Mouse (Mus musculus): Measurements from ENCODE around the gene Rangap1. TPM values are rescaled to one million over a fixed set of nuclear protein-coding genes. Genes with fewer than 3 reads are reported as not detected.
"Not testable (repeated sequence)": the region's sequence is repeated elsewhere in the genome, so short reads cannot be mapped to it uniquely, and the experiment has no call there.

Rangap1 gene
- total RNA-seq, 1 experiment from 2014 or later: 37.6 TPM

DNA sequence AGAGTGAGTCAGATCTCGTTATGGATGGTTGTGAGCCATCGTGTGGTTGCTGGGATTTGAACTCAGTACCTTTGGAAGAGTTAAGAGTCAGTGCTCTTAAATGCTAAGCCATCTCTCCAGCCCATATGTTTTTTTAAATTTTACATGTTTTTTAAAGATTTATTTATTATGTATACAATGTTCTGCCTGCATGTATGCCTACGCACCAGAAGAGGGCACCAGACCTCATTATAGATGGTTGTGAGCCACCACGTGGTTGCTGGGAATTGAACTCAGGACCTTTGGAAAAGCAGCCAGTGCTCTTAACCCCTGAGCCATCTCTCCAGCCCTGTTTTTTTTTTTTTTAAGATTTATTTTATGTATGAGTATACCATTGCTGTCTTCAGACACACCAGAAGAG lies 44.0 kb downstream of the Rangap1 start:
- not testable (repeated sequence) for ATAC-seq (replicated peaks; ENCODE audit: insufficient number of reproducible peaks, low FRiP score, low TSS enrichment, poor library complexity, severe bottlenecking)

DNA sequence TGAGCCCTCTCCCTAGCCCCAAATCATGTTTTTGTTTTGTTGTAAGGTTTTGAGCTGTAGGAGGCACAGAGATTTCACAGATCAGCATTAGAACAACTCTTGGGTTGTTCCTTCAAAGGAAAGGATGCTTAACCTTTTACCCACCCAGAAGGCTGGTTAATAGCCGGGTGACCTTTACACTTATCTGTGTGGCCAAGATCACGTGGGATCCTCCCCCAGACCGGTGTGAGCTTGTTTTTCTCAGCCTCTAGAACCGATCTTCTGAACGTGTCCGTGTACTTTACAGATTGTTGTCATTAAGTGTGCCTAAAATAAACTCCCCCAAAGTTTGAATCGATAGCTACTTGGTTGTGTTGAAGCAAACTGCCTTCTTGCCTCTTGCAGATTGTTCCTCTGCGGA lies 44.7 kb downstream of the Rangap1 start:
- ATAC-seq (replicated peaks; ENCODE audit: insufficient number of reproducible peaks, low FRiP score, low TSS enrichment, poor library complexity, severe bottlenecking): no peak

DNA sequence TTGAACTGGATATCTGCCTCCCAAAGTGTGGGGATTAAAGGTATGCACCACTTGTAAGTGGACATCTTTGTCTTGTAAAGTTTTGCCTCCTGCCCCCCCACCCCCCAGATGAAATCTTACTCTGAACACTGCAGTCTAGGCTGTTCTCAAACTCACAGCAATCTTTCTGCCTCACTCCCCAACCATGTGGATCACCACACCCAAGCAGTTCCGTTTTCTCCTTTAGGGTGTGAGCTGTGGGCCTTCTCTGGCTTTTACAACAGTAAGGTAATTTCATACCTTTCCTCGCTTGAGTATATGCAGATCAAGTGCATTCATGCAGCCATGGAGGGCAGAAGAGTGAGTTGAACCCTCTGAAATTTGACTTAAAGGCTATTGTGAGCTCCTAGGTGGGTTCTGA lies 45.2 kb downstream of the Rangap1 start:
- peak; percentile 29; the same call in 1 of the 2 replicates for ATAC-seq (replicated peaks; ENCODE audit: insufficient number of reproducible peaks, low FRiP score, low TSS enrichment, poor library complexity, severe bottlenecking)

DNA sequence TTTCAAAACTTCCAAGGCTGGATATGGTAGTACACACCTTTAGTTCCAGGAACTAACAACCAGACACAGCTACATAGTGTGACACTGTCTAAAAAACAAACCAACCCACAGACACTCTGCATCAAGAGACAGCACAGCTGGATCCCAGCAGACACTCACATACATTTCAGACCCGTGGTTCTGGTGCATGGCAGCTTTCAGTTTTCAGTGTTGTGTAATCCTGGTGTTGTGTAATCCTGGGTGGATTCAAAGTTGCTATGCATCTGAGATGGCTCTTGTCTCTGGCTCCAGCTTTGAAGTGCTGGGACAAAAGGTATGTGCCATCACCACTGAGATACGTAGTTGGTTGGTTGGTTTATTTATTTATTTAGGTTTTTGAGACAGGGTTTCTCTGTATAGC lies 46.8 kb downstream of the Rangap1 start:
- ATAC-seq (replicated peaks; ENCODE audit: insufficient number of reproducible peaks, low FRiP score, low TSS enrichment, poor library complexity, severe bottlenecking): peak; percentile 53; the same call in 1 of the 2 replicates

DNA sequence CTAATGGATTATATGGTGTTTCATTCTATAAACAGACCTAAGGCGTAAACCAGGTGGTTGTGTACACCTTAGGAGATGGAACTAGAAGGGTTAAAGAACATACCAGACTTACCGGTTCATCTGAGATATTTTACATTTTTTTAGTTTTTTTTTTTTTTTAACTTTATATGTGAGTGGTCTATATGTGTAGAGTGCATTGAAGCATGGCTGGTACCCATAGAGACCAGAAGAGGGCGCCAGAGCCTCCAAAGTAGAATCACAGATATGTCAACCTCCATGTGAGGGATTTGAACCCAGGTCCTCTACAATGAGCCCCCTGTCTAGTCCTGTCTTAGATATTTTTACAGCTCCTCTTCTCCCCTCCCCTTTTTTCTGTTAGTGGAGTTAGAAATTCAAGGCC lies 47.5 kb downstream of the Rangap1 start:
- no peak for ATAC-seq (replicated peaks; ENCODE audit: insufficient number of reproducible peaks, low FRiP score, low TSS enrichment, poor library complexity, severe bottlenecking)

DNA sequence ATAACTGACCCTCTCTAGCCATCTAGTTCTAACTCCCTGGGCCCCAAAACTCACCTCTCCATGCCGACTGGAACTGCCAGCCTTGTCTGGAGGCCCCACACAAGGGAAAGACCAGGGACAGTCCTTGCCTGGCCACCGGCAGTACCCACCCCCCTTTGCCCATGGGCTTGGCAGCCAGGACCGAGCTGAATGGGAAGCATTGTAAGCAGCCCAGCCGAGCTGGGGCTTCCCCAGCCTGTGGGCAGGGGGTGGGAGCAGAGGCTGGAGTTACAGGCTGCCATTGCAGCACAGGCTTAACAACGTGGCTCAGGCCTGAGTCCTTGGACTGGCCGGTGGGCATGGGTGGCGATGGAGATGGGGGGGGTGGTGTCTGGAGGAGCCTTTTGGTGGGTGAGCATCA lies 48.2 kb downstream of the Rangap1 start, which contains the start of gene Chadl:
Gene Chadl, minus strand, starts transcription at position 113 of the 400 bp plus-strand sequence.
- ATAC-seq (replicated peaks; ENCODE audit: insufficient number of reproducible peaks, low FRiP score, low TSS enrichment, poor library complexity, severe bottlenecking): no peak

DNA sequence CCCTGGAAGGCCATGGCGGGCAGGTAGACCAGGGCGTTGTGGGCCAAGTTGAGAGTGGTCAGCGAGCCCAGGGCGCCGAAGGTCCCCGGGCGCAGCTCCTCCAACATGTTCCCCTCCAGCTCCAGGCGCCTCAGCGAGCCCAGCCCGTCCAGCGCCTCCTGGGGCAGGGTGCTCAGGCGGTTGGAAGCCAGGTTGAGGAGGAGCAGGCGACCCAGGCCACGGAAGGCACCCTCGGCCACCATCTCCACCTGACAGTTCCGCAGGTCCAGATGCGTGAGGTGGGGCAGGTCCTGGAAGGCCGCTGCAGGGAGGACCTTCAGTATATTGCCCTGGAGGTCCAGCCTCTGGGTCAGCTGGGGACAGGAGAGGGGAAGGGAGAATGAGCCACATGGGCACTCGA lies 50.4 kb downstream of the Rangap1 start:
- ATAC-seq (replicated peaks; ENCODE audit: insufficient number of reproducible peaks, low FRiP score, low TSS enrichment, poor library complexity, severe bottlenecking): no peak

DNA sequence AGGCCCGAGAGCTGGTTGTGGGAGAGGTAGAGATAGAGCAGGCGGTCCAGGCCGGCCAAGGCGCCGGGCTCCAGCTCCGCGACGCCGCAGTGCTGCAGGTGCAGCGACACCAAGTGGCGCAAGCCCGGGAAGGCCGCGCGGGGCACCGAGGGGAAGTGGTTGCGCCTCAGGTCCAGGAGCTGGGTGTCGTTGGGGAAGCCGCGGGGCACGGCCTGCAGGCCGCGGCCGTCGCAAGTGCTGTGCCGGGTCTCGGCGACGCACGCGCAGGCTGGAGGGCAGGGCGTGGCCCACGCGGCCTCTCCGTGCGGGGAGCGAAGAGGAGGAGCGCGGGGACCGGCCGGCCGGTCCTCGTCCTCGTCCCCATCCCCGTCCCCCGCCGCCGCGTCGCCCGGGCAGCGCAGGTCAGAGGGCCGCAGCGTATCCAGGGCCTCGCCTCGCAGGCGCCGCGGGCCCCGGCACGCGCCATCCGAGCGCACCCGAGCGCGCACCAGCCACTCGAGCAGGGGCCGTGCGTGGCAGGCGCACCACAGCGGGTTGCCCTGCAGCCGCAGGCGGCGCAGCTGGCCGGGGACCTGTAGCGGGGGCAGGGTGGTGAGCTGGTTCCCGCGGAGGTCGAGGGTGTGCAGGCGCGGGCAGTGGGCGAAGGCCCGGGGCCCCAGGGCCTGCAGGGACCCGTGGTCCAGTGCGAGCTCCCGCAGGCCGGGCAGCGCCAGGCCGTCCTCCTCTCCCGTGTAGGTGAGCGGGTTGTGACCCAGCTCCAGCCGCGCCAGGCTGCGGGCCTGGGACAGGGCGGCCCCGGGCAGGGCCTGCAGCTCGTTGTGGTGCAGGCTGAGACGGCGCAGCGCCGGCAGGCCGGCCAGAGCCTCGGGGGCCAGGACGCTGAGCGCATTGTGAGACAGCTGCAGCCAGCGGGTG lies 51.1 kb downstream of the Rangap1 start:
- peak; percentile 72 for ATAC-seq (replicated peaks; ENCODE audit: insufficient number of reproducible peaks, low FRiP score, low TSS enrichment, poor library complexity, severe bottlenecking)

DNA sequence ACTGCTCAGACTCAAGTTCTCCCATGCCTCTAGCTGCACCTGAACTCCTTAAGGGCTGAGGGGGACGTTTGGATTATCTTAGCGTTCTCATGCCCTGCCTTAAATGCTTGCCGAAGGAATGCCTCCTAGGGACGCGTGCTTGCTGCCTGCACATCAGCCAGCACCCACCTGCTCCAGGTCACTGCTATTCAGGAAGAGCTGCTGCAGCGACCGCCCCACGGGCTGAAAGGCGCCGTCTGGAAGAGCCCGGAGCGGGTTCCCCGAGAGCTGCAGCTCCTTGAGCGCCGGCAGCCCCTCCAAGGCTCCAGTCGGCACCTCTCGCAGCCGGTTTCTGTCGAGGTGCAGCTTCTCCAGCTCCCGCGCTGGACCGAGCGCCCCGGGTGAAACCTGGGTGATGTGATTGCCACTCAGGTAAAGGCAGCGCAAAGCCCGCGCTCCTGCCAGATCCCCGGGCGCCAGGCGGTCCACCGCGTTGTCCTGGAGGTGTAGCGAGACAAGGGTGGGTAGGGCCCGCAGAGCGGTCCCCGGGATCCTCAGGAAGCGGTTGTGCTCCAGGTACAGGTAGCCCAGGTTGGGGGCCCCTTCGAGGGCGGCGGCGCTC lies 51.9 kb downstream of the Rangap1 start:
- ATAC-seq (replicated peaks; ENCODE audit: insufficient number of reproducible peaks, low FRiP score, low TSS enrichment, poor library complexity, severe bottlenecking): no peak

DNA sequence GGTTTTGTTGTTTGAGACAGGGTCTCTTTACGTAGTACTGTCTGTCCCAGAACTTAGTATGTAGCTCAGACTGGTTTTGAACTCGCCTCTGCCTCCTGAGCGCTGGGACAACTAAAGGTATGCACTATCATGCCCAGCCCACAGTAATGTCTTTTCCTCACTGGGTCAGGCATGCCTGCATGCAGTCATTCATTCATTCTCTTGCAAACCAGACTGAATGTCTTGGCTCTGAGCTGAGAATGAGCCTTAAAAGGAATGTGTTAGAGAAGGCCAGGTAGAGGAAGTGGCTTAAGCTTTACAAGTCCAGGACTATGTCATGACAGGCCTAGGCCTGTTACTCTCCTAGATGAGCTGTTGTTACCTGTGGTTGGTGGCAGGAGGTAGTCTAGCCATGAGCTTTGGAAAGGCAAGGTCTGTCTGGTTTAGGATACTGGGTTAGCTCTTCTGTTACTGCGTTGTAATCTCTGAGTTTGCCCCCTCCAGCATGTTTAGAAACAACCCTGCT lies 65.0 kb downstream of the Rangap1 start:
- ATAC-seq (replicated peaks; ENCODE audit: insufficient number of reproducible peaks, low FRiP score, low TSS enrichment, poor library complexity, severe bottlenecking): no peak

DNA sequence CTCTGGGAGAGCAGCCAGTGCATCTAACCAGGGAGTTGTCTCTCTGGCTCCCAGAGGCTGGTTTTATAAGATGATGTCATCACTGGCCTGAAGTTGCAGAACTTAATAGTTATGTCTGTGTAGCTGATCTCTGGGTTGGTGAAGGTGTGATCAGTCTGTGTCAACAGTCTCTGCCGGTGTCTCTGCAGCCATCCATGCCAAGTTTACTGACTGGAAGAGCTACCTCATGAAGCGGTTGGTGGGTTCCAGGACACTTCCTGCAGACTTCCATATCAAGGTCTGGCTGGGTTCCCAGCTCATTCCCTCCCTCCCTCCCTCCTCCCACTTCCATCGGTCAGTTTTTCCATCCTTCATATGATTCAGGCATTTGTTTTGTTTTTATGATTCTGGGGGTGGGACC lies 68.7 kb downstream of the Rangap1 start:
- no peak for ATAC-seq (replicated peaks; ENCODE audit: insufficient number of reproducible peaks, low FRiP score, low TSS enrichment, poor library complexity, severe bottlenecking)

DNA sequence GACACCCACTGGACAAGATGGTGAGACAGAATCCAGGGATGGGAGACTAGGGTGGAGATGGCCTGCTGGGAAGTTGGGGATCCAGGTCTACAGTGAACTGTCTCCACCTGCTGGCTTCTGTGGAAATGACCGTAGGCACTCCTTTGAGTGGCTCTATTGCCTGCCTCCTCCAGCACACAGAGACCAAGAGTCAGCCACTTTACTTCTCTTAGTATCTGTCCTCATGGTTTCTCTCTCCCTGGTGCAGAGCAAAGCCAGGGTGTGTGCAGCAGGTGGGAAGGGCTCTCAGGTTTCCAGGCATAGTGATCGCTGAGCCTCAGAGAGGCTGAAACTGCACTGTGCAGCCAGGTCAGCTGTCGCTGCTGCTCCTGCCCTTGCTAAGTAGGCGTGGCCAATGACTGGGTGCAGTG lies 75.1 kb downstream of the Rangap1 start:
- peak; percentile 52; the same call in 1 of the 2 replicates for ATAC-seq (replicated peaks; ENCODE audit: insufficient number of reproducible peaks, low FRiP score, low TSS enrichment, poor library complexity, severe bottlenecking)

DNA sequence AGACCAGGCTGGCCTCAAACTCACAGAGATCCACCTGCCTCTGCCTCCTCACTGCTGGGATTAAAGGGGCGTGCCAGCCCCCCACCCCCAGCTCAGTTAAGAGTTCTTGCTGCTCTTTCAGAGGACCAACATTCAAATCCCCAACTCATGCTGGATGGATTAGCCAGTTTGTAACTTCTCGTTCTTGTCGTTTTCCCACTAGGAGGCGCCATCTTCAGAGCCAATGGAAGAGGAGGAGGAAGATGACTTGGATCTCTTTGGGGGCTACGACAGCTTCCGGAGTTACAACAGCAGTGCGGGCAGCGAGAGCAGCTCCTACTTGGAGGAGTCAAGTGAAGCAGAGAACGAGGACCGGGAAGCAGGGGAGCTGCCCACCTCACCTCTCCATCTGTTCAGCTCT lies 78.4 kb downstream of the Rangap1 start:
- no peak for ATAC-seq (replicated peaks; ENCODE audit: insufficient number of reproducible peaks, low FRiP score, low TSS enrichment, poor library complexity, severe bottlenecking)

DNA sequence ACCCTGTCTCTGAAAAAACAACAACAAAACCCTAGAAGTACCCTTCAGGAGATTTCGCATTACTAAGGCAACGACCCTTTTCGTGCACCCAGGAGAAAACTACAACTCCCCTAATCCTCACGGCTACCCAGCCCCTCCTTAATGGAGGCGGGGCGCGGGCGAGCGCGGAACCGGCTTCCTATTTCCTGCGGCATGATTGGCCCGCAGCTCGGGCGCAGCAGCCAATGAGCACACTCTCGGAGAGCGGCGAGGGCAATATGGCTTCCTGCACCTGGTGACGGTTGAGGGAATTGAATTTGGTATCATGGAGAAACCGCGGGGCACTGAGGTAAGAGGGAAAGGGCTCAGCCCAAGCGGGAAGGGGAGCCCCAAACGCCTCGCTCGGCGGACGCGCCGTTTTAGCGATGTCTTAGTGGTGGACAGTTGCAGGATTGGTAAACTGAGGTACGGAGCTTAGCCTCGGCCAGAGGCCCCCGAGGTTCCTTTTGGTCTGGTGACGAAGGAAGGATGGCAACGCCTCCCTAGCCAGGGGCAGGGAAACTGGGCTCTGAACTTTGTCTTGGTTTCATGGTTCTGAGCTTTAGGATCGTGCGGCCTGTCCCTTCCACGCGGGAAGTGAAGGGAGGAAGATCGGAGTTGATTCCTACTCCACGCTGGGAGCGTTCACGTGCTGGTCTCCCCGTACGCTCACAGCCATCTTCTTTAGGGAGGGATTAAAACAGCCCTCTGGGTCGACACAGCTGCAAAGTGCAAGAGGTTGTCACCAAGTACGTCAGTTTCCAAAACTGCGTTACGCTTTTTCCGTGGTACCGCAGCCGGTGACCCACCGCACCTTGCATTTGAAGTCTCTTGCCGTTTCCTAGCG lies 81.4 kb downstream of the Rangap1 start, which contains the start of gene L3mbtl2:
Gene L3mbtl2, plus strand, starts transcription at position 193 of the 865 bp plus-strand sequence.
- ATAC-seq (replicated peaks; ENCODE audit: insufficient number of reproducible peaks, low FRiP score, low TSS enrichment, poor library complexity, severe bottlenecking): peak; percentile 98

DNA sequence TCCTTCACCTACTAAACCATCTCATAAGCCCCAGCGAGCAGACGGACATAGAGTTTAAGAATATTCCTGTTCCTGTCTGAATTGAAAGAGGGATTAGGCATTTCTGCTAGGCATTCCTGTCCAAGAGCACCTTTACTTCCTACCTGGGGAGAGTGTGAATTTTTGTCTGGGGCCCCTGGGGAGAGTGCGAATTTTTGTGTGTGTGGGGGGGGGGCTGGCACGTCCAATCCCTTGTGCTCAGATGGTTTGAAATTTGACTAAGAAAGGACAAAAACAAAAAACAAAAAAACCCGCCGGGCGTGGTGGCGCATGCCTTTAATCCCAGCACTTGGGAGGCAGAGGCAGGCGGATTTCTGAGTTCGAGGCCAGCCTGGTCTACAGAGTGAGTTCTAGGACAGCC lies 82.0 kb downstream of the Rangap1 start:
- ATAC-seq (replicated peaks; ENCODE audit: insufficient number of reproducible peaks, low FRiP score, low TSS enrichment, poor library complexity, severe bottlenecking): no peak

DNA sequence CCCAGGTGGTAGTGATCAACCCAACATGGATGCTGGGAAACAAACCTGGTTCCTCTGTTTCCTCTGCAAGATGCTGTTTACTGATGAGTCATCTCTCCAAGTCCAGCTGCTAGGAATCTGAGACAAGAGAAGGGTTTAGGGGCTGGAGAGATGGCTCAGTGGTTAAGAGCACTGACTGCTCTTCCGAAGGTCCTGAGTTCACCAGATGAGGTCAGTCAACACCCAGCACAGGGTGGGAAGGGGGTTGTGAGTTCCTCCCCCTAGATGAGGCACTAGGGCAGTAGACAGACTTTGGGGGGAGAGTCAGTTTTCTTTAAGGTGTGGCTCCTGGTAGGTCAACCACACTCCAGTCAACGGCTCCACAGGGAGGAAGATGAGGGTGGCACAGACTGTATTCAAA lies 83.6 kb downstream of the Rangap1 start:
- ATAC-seq (replicated peaks; ENCODE audit: insufficient number of reproducible peaks, low FRiP score, low TSS enrichment, poor library complexity, severe bottlenecking): no peak
